Mouse (Mus musculus): ENCODE measurements around the gene Cdc25b. TPM values are rescaled to one million over a fixed set of nuclear protein-coding genes. Genes with fewer than 3 reads are reported as not detected.

The Cdc25b gene
- polyA plus RNA-seq, 1 experiment from 2014 or later, result 63.4 TPM

- Histone ChIP-seq H3K27ac (ENCODE audit: low read length) (no peak overlapping the region), H3K36me3 (ENCODE audit: control insufficient read depth, insufficient read depth, low read length) (no peaks in the 10 kb centered on the region), H3K4me2 (replicated peaks; ENCODE audit: low read depth, low read length) (no peak overlapping the region), H3K9me3 (ENCODE audit: control insufficient read depth, low read depth, low read length) (no peaks in the 10 kb centered on the region), H3K27me3 (ENCODE audit: control insufficient read depth, insufficient read depth, low read length) (peaks cover 19% of the 10 kb centered on the region; the same call in 1 of the 2 replicates), H3K4me1 (ENCODE audit: control insufficient read depth, insufficient read depth, low read length) (peaks cover 2% of the 10 kb centered on the region; the same call in 1 of the 2 replicates), H3K9ac (replicated peaks; ENCODE audit: low read depth, low read length) (no peak overlapping the region), H3K4me3 (ENCODE audit: low read depth, low read length) (no peak overlapping the region)
- 70% methylated on average over 1 of the region's 1 CpGs for WGBS
- no peak for ATAC-seq (ENCODE audit: insufficient number of reproducible peaks, insufficient read depth, low FRiP score, low read depth)
These were observed 17.8 kb upstream of the Cdc25b start for GRCm38 (mm10) chr2:131168914-131169313.

- Histone ChIP-seq H3K27ac (ENCODE audit: low read length) (no peak overlapping the region), H3K4me3 (ENCODE audit: low read depth, low read length) (peak overlapping the region; percentile 16; the same call in 1 of the 2 replicates), H3K4me1 (ENCODE audit: control insufficient read depth, insufficient read depth, low read length) (peaks cover 12% of the 10 kb centered on the region; the same call in 1 of the 2 replicates), H3K9ac (replicated peaks; ENCODE audit: low read depth, low read length) (no peak overlapping the region), H3K36me3 (ENCODE audit: control insufficient read depth, insufficient read depth, low read length) (no peaks in the 10 kb centered on the region; the same call in 1 of the 2 replicates), H3K27me3 (ENCODE audit: control insufficient read depth, insufficient read depth, low read length) (peaks cover 19% of the 10 kb centered on the region; the same call in 1 of the 2 replicates), H3K9me3 (ENCODE audit: control insufficient read depth, low read depth, low read length) (no peaks in the 10 kb centered on the region), H3K4me2 (replicated peaks; ENCODE audit: low read depth, low read length) (peak overlapping the region; percentile 37)
- 28% methylated on average over 9 of the region's 9 CpGs for WGBS
- no peak for ATAC-seq (ENCODE audit: insufficient number of reproducible peaks, insufficient read depth, low FRiP score, low read depth)
These were observed 15.8 kb upstream of the Cdc25b start for GRCm38 (mm10) chr2:131170936-131171335.

- H3K4me2 ChIP-seq (replicated peaks; ENCODE audit: low read depth, low read length), result peak overlapping the region; percentile 37
- H3K27ac ChIP-seq (ENCODE audit: low read length), result no peak overlapping the region
- H3K9ac ChIP-seq (replicated peaks; ENCODE audit: low read depth, low read length), result 0 out of 2 replicates have a peak overlapping the region, but pooled peaks have one; percentile 21
- no peaks in the 10 kb centered on the region; the same call in 1 of the 2 replicates for H3K36me3 ChIP-seq (ENCODE audit: control insufficient read depth, insufficient read depth, low read length)
- H3K4me3 ChIP-seq (ENCODE audit: low read depth, low read length), result peak overlapping the region; percentile 16; the same call in 1 of the 2 replicates
- 8% methylated on average over 43 of the region's 43 CpGs for WGBS
- peaks cover 19% of the 10 kb centered on the region; the same call in 1 of the 2 replicates for H3K27me3 ChIP-seq (ENCODE audit: control insufficient read depth, insufficient read depth, low read length)
- H3K9me3 ChIP-seq (ENCODE audit: control insufficient read depth, low read depth, low read length), result no peaks in the 10 kb centered on the region
- ATAC-seq (ENCODE audit: insufficient number of reproducible peaks, insufficient read depth, low FRiP score, low read depth), result peak; percentile 29; the same call in 1 of the 2 replicates
- H3K4me1 ChIP-seq (ENCODE audit: control insufficient read depth, insufficient read depth, low read length), result peaks cover 14% of the 10 kb centered on the region; the same call in 1 of the 2 replicates
These were observed 15.2 kb upstream of the Cdc25b start for GRCm38 (mm10) chr2:131171401-131172104.

- H3K9ac ChIP-seq (replicated peaks; ENCODE audit: low read depth, low read length), result no peak overlapping the region
- H3K4me2 ChIP-seq (replicated peaks; ENCODE audit: low read depth, low read length), result no peak overlapping the region
- no peaks in the 10 kb centered on the region for H3K9me3 ChIP-seq (ENCODE audit: control insufficient read depth, low read depth, low read length)
- peaks cover 20% of the 10 kb centered on the region; the same call in 1 of the 2 replicates for H3K4me1 ChIP-seq (ENCODE audit: control insufficient read depth, insufficient read depth, low read length)
- H3K27ac ChIP-seq (ENCODE audit: low read length), result no peak overlapping the region
- H3K4me3 ChIP-seq (ENCODE audit: low read depth, low read length), result no peak overlapping the region
- ATAC-seq (ENCODE audit: insufficient number of reproducible peaks, insufficient read depth, low FRiP score, low read depth), result no peak
- 42% methylated on average over 9 of the region's 9 CpGs for WGBS
- peaks cover 19% of the 10 kb centered on the region; the same call in 1 of the 2 replicates for H3K27me3 ChIP-seq (ENCODE audit: control insufficient read depth, insufficient read depth, low read length)
- no peaks in the 10 kb centered on the region; the same call in none of the 2 replicates for H3K36me3 ChIP-seq (ENCODE audit: control insufficient read depth, insufficient read depth, low read length)
These were observed 14.4 kb upstream of the Cdc25b start for GRCm38 (mm10) chr2:131172322-131172721.

GRCm38 (mm10) chr2:131174700-131175099 is 12.0 kb upstream of the Cdc25b start:
- H3K27me3 ChIP-seq (ENCODE audit: control insufficient read depth, insufficient read depth, low read length), result peaks cover 19% of the 10 kb centered on the region; the same call in 1 of the 2 replicates
- no peak overlapping the region for H3K27ac ChIP-seq (ENCODE audit: low read length)
- H3K9me3 ChIP-seq (ENCODE audit: control insufficient read depth, low read depth, low read length), result no peaks in the 10 kb centered on the region
- H3K4me1 ChIP-seq (ENCODE audit: control insufficient read depth, insufficient read depth, low read length), result peaks cover 36% of the 10 kb centered on the region
- H3K4me3 ChIP-seq (ENCODE audit: low read depth, low read length), result peak overlapping the region; percentile 25
- no peak overlapping the region for H3K9ac ChIP-seq (replicated peaks; ENCODE audit: low read depth, low read length)
- H3K36me3 ChIP-seq (ENCODE audit: control insufficient read depth, insufficient read depth, low read length), result peaks cover 6% of the 10 kb centered on the region
- peak overlapping the region; percentile 76 for H3K4me2 ChIP-seq (replicated peaks; ENCODE audit: low read depth, low read length)
- peak; percentile 16; the same call in 1 of the 2 replicates for ATAC-seq (ENCODE audit: insufficient number of reproducible peaks, insufficient read depth, low FRiP score, low read depth)
- WGBS, result 6% methylated on average over 11 of the region's 11 CpGs

- Histone ChIP-seq H3K27me3 (ENCODE audit: control insufficient read depth, insufficient read depth, low read length) (peaks cover 17% of the 10 kb centered on the region; the same call in 1 of the 2 replicates), H3K4me3 (ENCODE audit: low read depth, low read length) (no peak overlapping the region), H3K36me3 (ENCODE audit: control insufficient read depth, insufficient read depth, low read length) (peaks cover 6% of the 10 kb centered on the region), H3K27ac (ENCODE audit: low read length) (peak overlapping the region; percentile 76), H3K4me2 (replicated peaks; ENCODE audit: low read depth, low read length) (peak overlapping the region; percentile 97; the same call in 1 of the 2 replicates), H3K9me3 (ENCODE audit: control insufficient read depth, low read depth, low read length) (no peaks in the 10 kb centered on the region), H3K9ac (replicated peaks; ENCODE audit: low read depth, low read length) (no peak overlapping the region), H3K4me1 (ENCODE audit: control insufficient read depth, insufficient read depth, low read length) (peaks cover 36% of the 10 kb centered on the region)
- 72% methylated on average over 3 of the region's 3 CpGs for WGBS
- ATAC-seq (ENCODE audit: insufficient number of reproducible peaks, insufficient read depth, low FRiP score, low read depth), result no peak
These were observed 11.3 kb upstream of the Cdc25b start for GRCm38 (mm10) chr2:131175286-131175944.

- H3K27me3 ChIP-seq (ENCODE audit: control insufficient read depth, insufficient read depth, low read length), result peaks cover 12% of the 10 kb centered on the region; the same call in 1 of the 2 replicates
- H3K36me3 ChIP-seq (ENCODE audit: control insufficient read depth, insufficient read depth, low read length), result peaks cover 6% of the 10 kb centered on the region
- peak overlapping the region; percentile 97 for H3K4me2 ChIP-seq (replicated peaks; ENCODE audit: low read depth, low read length)
- H3K27ac ChIP-seq (ENCODE audit: low read length), result peak overlapping the region; percentile 76
- H3K4me1 ChIP-seq (ENCODE audit: control insufficient read depth, insufficient read depth, low read length), result peaks cover 36% of the 10 kb centered on the region
- 91% methylated on average over 1 of the region's 1 CpGs for WGBS
- no peak overlapping the region for H3K4me3 ChIP-seq (ENCODE audit: low read depth, low read length)
- H3K9me3 ChIP-seq (ENCODE audit: control insufficient read depth, low read depth, low read length), result no peaks in the 10 kb centered on the region
- H3K9ac ChIP-seq (replicated peaks; ENCODE audit: low read depth, low read length), result no peak overlapping the region
- no peak for ATAC-seq (ENCODE audit: insufficient number of reproducible peaks, insufficient read depth, low FRiP score, low read depth)
These were observed 10.8 kb upstream of the Cdc25b start for GRCm38 (mm10) chr2:131175945-131176309.

- peak overlapping the region; percentile 97 for H3K4me2 ChIP-seq (replicated peaks; ENCODE audit: low read depth, low read length)
- no peaks in the 10 kb centered on the region for H3K9me3 ChIP-seq (ENCODE audit: control insufficient read depth, low read depth, low read length)
- no peak overlapping the region for H3K4me3 ChIP-seq (ENCODE audit: low read depth, low read length)
- WGBS, result 57% methylated on average over 5 of the region's 5 CpGs
- peak; percentile 49 for ATAC-seq (ENCODE audit: insufficient number of reproducible peaks, insufficient read depth, low FRiP score, low read depth)
- no peak overlapping the region for H3K9ac ChIP-seq (replicated peaks; ENCODE audit: low read depth, low read length)
- H3K27ac ChIP-seq (ENCODE audit: low read length), result peak overlapping the region; percentile 82
- H3K36me3 ChIP-seq (ENCODE audit: control insufficient read depth, insufficient read depth, low read length), result peaks cover 6% of the 10 kb centered on the region
- peaks cover 36% of the 10 kb centered on the region for H3K4me1 ChIP-seq (ENCODE audit: control insufficient read depth, insufficient read depth, low read length)
- 0 out of 2 replicates have a peak, but pooled peaks cover 7% of the 10 kb centered on the region for H3K27me3 ChIP-seq (ENCODE audit: control insufficient read depth, insufficient read depth, low read length)
These were observed 10.3 kb upstream of the Cdc25b start for GRCm38 (mm10) chr2:131176491-131176890.
